Mouse (Mus musculus): ENCODE measurements around the gene Cdon.

GRCm38 (mm10) chr9:35548455-35548854, 127.5 kb downstream of the Cdon start:
- no peak for TF ChIP-seq CTCF (IDR thresholded peaks at IDR 0.05; ENCODE audit: low read depth)
- TF ChIP-seq EP300 (IDR thresholded peaks at IDR 0.05; ENCODE audit: low read depth), result no peak
